Mouse (Mus musculus) layer of hippocampus, adult 8-10 months (tissue): ENCODE results near the gene Bmper. TPM values are rescaled to one million over a fixed set of nuclear protein-coding genes. Genes with fewer than 3 reads are reported as not detected.
A peak's percentile ranks its signal among the peaks of the same experiment; 100 is the strongest.

ENCODE experiments used
- DNase-seq, 2 experiments: peaks; one replicate each; pipeline ENCODE4 v3.0.0; 2022; ENCODE audit warnings: low spot score in 2 of 2
- total RNA-seq, 4 experiments: library from RNA; stranded (reverse); gene quantifications; 2 replicates each; pipeline ENCODE4 v1.2.4; 2022

Gene Bmper
- total RNA-seq, 4 experiments from 2014 or later = 4.9 to 7.0 (median 5.2) TPM

- no peak for DNase-seq
These were observed 12.6 kb downstream of the Bmper start for GRCm38 (mm10) chr9:23235368-23236002.

- DNase-seq = no peak
These were observed 13.9 kb downstream of the Bmper start for GRCm38 (mm10) chr9:23236635-23237279.

- no peak for DNase-seq
These were observed 16.1 kb downstream of the Bmper start for GRCm38 (mm10) chr9:23239011-23239410.

GRCm38 (mm10) chr9:23242911-23243310 is 20.0 kb downstream of the Bmper start:
- DNase-seq = peak; percentile 30 to 64

GRCm38 (mm10) chr9:23243869-23244268 is 21.0 kb downstream of the Bmper start:
- DNase-seq = no peak

- no peak for DNase-seq
These were observed 23.5 kb downstream of the Bmper start for GRCm38 (mm10) chr9:23246389-23246788.

GRCm38 (mm10) chr9:23250026-23250425 is 27.1 kb downstream of the Bmper start:
- DNase-seq = peak; percentile 54 to 76

GRCm38 (mm10) chr9:23251001-23251400 is 28.1 kb downstream of the Bmper start:
- no peak for DNase-seq

GRCm38 (mm10) chr9:23253624-23254023 is 30.7 kb downstream of the Bmper start:
- no peak for DNase-seq

- DNase-seq = no peak
These were observed 31.6 kb downstream of the Bmper start for GRCm38 (mm10) chr9:23254237-23255214.

GRCm38 (mm10) chr9:23255841-23256240 is 33.0 kb downstream of the Bmper start:
- DNase-seq = no peak

GRCm38 (mm10) chr9:23256576-23256975 is 33.7 kb downstream of the Bmper start:
- no peak for DNase-seq

GRCm38 (mm10) chr9:23261834-23262233 is 39.0 kb downstream of the Bmper start:
- DNase-seq = no peak

- no peak for DNase-seq
These were observed 40.0 kb downstream of the Bmper start for GRCm38 (mm10) chr9:23262851-23263250.

GRCm38 (mm10) chr9:23264471-23264870 is 41.6 kb downstream of the Bmper start:
- no peak for DNase-seq

GRCm38 (mm10) chr9:23268609-23269008 is 45.7 kb downstream of the Bmper start:
- DNase-seq = no peak

- no peak for DNase-seq
These were observed 46.2 kb downstream of the Bmper start for GRCm38 (mm10) chr9:23269087-23269486.

- DNase-seq = no peak
These were observed 53.4 kb downstream of the Bmper start for GRCm38 (mm10) chr9:23276244-23276643.

- peak in 1 of 2 experiments; percentile 14 for DNase-seq
These were observed 62.1 kb downstream of the Bmper start for GRCm38 (mm10) chr9:23284940-23285460.

GRCm38 (mm10) chr9:23293574-23293973 is 70.7 kb downstream of the Bmper start:
- no peak for DNase-seq

GRCm38 (mm10) chr9:23295569-23295968 is 72.7 kb downstream of the Bmper start:
- no peak for DNase-seq
